Mouse (Mus musculus): ENCODE data around the gene Ctnnd2.

DNA sequence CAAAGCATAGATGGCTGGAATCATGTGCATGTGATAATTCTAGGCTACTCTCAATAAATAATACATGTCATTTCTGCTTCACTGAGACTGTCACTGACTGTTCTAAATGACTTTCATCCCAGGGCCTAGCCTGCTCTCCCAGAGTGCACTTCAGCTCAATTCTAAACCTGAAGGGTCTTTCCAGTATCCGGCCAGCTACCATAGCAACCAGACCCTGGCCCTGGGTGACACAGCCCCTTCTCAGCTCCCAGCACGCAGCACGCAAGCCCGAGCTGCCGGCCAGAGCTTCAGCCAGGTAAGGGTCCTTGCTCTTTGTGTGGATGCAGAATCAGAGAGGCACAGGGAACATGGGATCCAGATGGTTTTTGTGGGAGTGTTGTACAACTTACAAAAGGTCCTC lies 462.1 kb downstream of the Ctnnd2 start:
- TF ChIP-seq USF1 (IDR thresholded peaks at IDR 0.05; ENCODE audit: low read depth) (no peak), POLR2A (IDR thresholded peaks at IDR 0.05; ENCODE audit: insufficient read length, low read depth) (no peak), POLR2AphosphoS2 (IDR thresholded peaks at IDR 0.05; ENCODE audit: insufficient read length, low read depth) (no peak), CEBPB (IDR thresholded peaks at IDR 0.05; ENCODE audit: insufficient read depth, poor library complexity, severe bottlenecking) (no peak), MAX (IDR thresholded peaks at IDR 0.05; ENCODE audit: low read depth) (no peak), REST (IDR thresholded peaks at IDR 0.05; ENCODE audit: insufficient read depth, insufficient read length) (no peak), SRF (IDR thresholded peaks at IDR 0.05; ENCODE audit: control insufficient read depth, insufficient read length, low read depth) (no peak)
